Mouse (Mus musculus): ENCODE measurements around the gene Cyp4f18.

GRCm38 (mm10) chr8:71948624-71949023, 60.8 kb downstream of the Cyp4f18 start:
- TF ChIP-seq CTCF (IDR thresholded peaks at IDR 0.05; ENCODE audit: control insufficient read depth, insufficient read depth, insufficient replicate concordance, low read depth, low read length) (no peak), POLR2A (IDR thresholded peaks at IDR 0.05; ENCODE audit: control insufficient read depth, low read depth, low read length) (no peak)
